Comparison of ENCODE assay signal across 9 mouse cellular contexts in genomic region chr14:52110346-52110745, GRCm38 (mm10). TPM values are rescaled to one million over a fixed set of nuclear protein-coding genes. Genes with fewer than 3 reads are reported as not detected.
A peak's percentile ranks its signal among the peaks of the same experiment; 100 is the strongest.
DNase-seq lines count a peak whose midpoint lies in the region; ATAC-seq and TF ChIP-seq lines count a peak whose summit lies in the region.
"Had no signal": no experiment of that assay in that cellular context is flagged by ENCODE, and none has a peak within 500 bp of the region (broad histone marks: within the 10 kb centered on the region; RNA-seq: fewer than 3 reads in every experiment).

Gene Rpgrip1 (plus strand): TSS chr14:52110704.

- no peak within 1 kb of the TSS for H3K27ac ChIP-seq in limb, embryonic 15.5 days
- H3K27ac ChIP-seq in stomach, postnatal 0 days (replicated peaks) = no peak within 1 kb of the TSS

- H3K4me1 ChIP-seq in limb, embryonic 15.5 days = 0 out of 2 replicates have a peak, but pooled peaks cover 9% of the 10 kb centered on the region
- H3K4me1 ChIP-seq in stomach, postnatal 0 days (replicated peaks; ENCODE audit: control insufficient read depth, insufficient read depth) = 0 out of 2 replicates have a peak, but pooled peaks cover 2% of the 10 kb centered on the region

- no peaks in the 10 kb centered on the region for H3K9me3 ChIP-seq in limb, embryonic 15.5 days
- H3K9me3 ChIP-seq in stomach, postnatal 0 days (ENCODE audit: control insufficient read depth, low read length) = no peaks in the 10 kb centered on the region

- H3K9ac ChIP-seq in limb, embryonic 15.5 days = no peak within 1 kb of the TSS
- H3K9ac ChIP-seq in stomach, postnatal 0 days (ENCODE audit: low read length) = no peak within 1 kb of the TSS

- no peak for ATAC-seq in hematopoietic stem cell, adult 5-6 weeks (replicated peaks in 1 of 2; ENCODE audit: insufficient read depth in 1 of 2, low FRiP score in 2 of 2, low TSS enrichment in 1 of 2, low read depth in 1 of 2, poor library complexity in 2 of 2, severe bottlenecking in 2 of 2)
- no peak for ATAC-seq in limb, embryonic 15.5 days (ENCODE audit: insufficient number of reproducible peaks, low FRiP score, low TSS enrichment, low read depth)
- ATAC-seq in stomach, postnatal 0 days (ENCODE audit: low FRiP score, low TSS enrichment) = no peak

- no peak within 1 kb of the TSS for H3K4me2 ChIP-seq in limb, embryonic 15.5 days
- no peak within 1 kb of the TSS for H3K4me2 ChIP-seq in stomach, postnatal 0 days (replicated peaks; ENCODE audit: low read depth)

- peak; percentile 52 for DNase-seq in retina, postnatal 1 day
- DNase-seq in retina, embryonic 14.5 days (ENCODE audit: low spot score) = no peak
- DNase-seq in stomach, postnatal 0 days (ENCODE audit: low spot score) = no peak
- no peak for DNase-seq in layer of hippocampus, postnatal 25 days (ENCODE audit: extremely low spot score in 1 of 2, low spot score in 1 of 2)
- DNase-seq in cerebellum, adult 18-20 months = no peak
- DNase-seq: cerebellum, postnatal 14 days; lung, postnatal 14 days had no signal

- no peak for TF ChIP-seq EP300 in stomach, postnatal 0 days (optimal IDR thresholded peaks at IDR 0.05)

- 93% methylated on average over 4 of the region's 4 CpGs for WGBS in limb, embryonic 15.5 days
- WGBS in stomach, postnatal 0 days = 86% methylated on average over 4 of the region's 4 CpGs

- no peak for TF ChIP-seq CTCF in stomach, postnatal 0 days (IDR thresholded peaks at IDR 0.05; ENCODE audit: low read depth)

- H3K4me3 ChIP-seq in limb, embryonic 15.5 days = no peak within 1 kb of the TSS
- no peak within 1 kb of the TSS for H3K4me3 ChIP-seq in stomach, postnatal 0 days (ENCODE audit: low read depth, low read length)

- H3K27me3 ChIP-seq in limb, embryonic 15.5 days = no peaks in the 10 kb centered on the region
- no peaks in the 10 kb centered on the region for H3K27me3 ChIP-seq in stomach, postnatal 0 days (ENCODE audit: control insufficient read depth, insufficient read depth, low read length)

- H3K36me3 ChIP-seq in limb, embryonic 15.5 days = no peaks in the 10 kb centered on the region
- H3K36me3 ChIP-seq in stomach, postnatal 0 days (ENCODE audit: control insufficient read depth, insufficient read depth, low read length) = no peaks in the 10 kb centered on the region

RNA-seq across cellular contexts. Expression of gene Rpgrip1, which starts in this region (rescaled TPM):
- total RNA-seq in hematopoietic stem cell, adult 5-6 weeks (2017) = 18.8 and 48.5 TPM in 2 replicates
- 55.9 and 59.3 TPM in 2 replicates for polyA plus RNA-seq in limb, embryonic 15.5 days (2015; fragmentation: Nextera tagmentation; extraction: Ambion mirVana)
- polyA plus RNA-seq in stomach, postnatal 0 days (2015; fragmentation: Nextera tagmentation; extraction: Ambion mirVana) = 29.4 and 29.8 TPM in 2 replicates
- total RNA-seq in layer of hippocampus, postnatal 25 days (2021) = 1 to 10 TPM in 1 of 2 experiments, under 1 TPM in 1; 0.84 to 1.9 TPM
